Mouse (Mus musculus): ENCODE data around the gene Spata9.
"Not testable (repeated sequence)": the region's sequence is repeated elsewhere in the genome, so short reads cannot be mapped to it uniquely, and the experiment has no call there.

Spata9 gene

GRCm38 (mm10) chr13:75966850-75967249 is at the start of gene Spata9:
Spata9 (plus strand) TSS chr13:75967150.
- in situ Hi-C loops (cut with MboI, MseI), result no loop called here

GRCm38 (mm10) chr13:75927951-75928350 is 39.0 kb upstream of the Spata9 start:
- in situ Hi-C loops (cut with MboI, MseI), result no loop called here

GRCm38 (mm10) chr13:75929071-75929470 is 37.9 kb upstream of the Spata9 start:
- in situ Hi-C loops (cut with MboI, MseI), result not testable (repeated sequence)

GRCm38 (mm10) chr13:75930023-75930422 is 36.9 kb upstream of the Spata9 start:
- in situ Hi-C loops (cut with MboI, MseI), result no loop called here

- in situ Hi-C loops (cut with MboI, MseI), result no loop called here
Observed at GRCm38 (mm10) chr13:75930660-75931059, 36.3 kb upstream of the Spata9 start.

- in situ Hi-C loops (cut with MboI, MseI), result no loop called here
Observed at GRCm38 (mm10) chr13:75931073-75931472, 35.9 kb upstream of the Spata9 start.

- in situ Hi-C loops (cut with MboI, MseI), result no loop called here
Observed at GRCm38 (mm10) chr13:75933287-75933686, 33.7 kb upstream of the Spata9 start.

GRCm38 (mm10) chr13:75938866-75939265 is 28.1 kb upstream of the Spata9 start:
- in situ Hi-C loops (cut with MboI, MseI), result no loop called here

- in situ Hi-C loops (cut with MboI, MseI), result no loop called here
Observed at GRCm38 (mm10) chr13:75940791-75941517, 26.0 kb upstream of the Spata9 start.

- in situ Hi-C loops (cut with MboI, MseI), result no loop called here
Observed at GRCm38 (mm10) chr13:75941518-75942295, 25.2 kb upstream of the Spata9 start.

- in situ Hi-C loops (cut with MboI, MseI), result no loop called here
Observed at GRCm38 (mm10) chr13:75942731-75943130, 24.2 kb upstream of the Spata9 start.

GRCm38 (mm10) chr13:75943189-75944043 is 23.5 kb upstream of the Spata9 start, which contains the start of gene Rhobtb3:
Rhobtb3 (minus strand) TSS chr13:75943925.
- in situ Hi-C loops (cut with MboI, MseI), result no loop called here

GRCm38 (mm10) chr13:75944044-75944820 is 22.7 kb upstream of the Spata9 start:
- in situ Hi-C loops (cut with MboI, MseI), result no loop called here

GRCm38 (mm10) chr13:75950295-75950694 is 16.7 kb upstream of the Spata9 start:
- in situ Hi-C loops (cut with MboI, MseI), result no loop called here

- in situ Hi-C loops (cut with MboI, MseI), result no loop called here
Observed at GRCm38 (mm10) chr13:75955357-75955992, 11.5 kb upstream of the Spata9 start.

- in situ Hi-C loops (cut with MboI, MseI), result no loop called here
Observed at GRCm38 (mm10) chr13:75974481-75974880, 7.5 kb downstream of the Spata9 start.

- in situ Hi-C loops (cut with MboI, MseI), result no loop called here
Observed at GRCm38 (mm10) chr13:75975629-75976028, 8.7 kb downstream of the Spata9 start.

GRCm38 (mm10) chr13:75976218-75976617 is 9.3 kb downstream of the Spata9 start:
- in situ Hi-C loops (cut with MboI, MseI), result no loop called here

GRCm38 (mm10) chr13:75976649-75977048 is 9.7 kb downstream of the Spata9 start:
- in situ Hi-C loops (cut with MboI, MseI), result no loop called here

- in situ Hi-C loops (cut with MboI, MseI), result no loop called here
Observed at GRCm38 (mm10) chr13:75981901-75982300, 15.0 kb downstream of the Spata9 start.

- in situ Hi-C loops (cut with MboI, MseI), result no loop called here
Observed at GRCm38 (mm10) chr13:75988096-75988495, 21.1 kb downstream of the Spata9 start.
